Mouse (Mus musculus): ENCODE results near the gene Rfx4.

Gene Rfx4

GRCm38 (mm10) chr10:84910194-84910593 is 154.3 kb downstream of the Rfx4 start:
- no peak for DNase-seq (ENCODE audit: low read depth, low spot score)

DNA sequence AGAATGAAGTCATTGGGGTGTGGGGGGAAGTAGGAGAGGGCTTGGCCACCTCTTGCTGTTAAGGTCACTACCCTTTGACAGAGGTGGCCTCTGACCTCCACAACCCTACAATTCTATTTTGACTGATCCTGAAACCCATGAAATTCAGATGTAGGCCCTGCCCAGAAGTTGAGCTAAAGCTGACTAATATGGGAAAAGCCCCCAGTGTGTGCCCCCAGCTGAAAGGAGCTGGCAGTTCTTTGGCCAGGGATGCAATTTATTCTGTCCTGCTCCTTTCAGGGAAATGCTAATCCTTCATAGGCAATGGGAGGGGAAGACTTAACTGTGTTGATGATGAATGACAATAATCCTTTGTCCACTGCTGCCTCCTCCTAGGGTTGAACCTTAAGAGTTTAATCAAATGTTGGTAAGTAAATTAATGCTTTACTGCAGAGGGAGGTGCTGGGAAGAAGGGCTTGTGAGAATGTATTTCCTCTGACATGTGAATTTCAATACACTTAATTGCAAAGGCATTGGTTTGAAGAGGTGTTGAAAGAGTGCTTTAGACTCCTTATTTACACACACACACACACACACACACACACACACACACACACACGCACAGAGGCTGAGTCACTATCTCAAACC is 155.0 kb downstream of the Rfx4 start:
- DNase-seq (ENCODE audit: low read depth, low spot score) = no peak

GRCm38 (mm10) chr10:84913148-84913547 is 157.3 kb downstream of the Rfx4 start:
- no peak for DNase-seq (ENCODE audit: low read depth, low spot score)

DNA sequence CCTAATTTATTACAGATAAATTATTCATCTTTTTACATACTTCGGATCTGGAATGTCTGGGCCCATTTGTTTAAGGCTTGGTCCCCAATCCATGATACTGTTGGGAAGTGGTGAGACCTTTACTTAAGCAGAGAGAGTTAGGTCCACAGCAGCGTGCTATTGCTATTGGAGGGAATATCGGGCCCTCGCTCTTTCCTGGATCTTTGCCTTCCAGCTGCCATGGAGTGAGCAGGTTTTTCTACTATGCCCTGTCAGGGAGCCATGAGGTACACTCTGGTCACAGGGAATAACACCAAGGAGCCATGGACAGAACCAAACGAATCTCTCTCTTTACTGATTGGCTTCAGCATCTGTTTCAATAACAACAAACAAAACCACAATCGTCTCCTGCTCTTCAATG is 159.6 kb downstream of the Rfx4 start:
- no peak for DNase-seq (ENCODE audit: low read depth, low spot score)

DNA sequence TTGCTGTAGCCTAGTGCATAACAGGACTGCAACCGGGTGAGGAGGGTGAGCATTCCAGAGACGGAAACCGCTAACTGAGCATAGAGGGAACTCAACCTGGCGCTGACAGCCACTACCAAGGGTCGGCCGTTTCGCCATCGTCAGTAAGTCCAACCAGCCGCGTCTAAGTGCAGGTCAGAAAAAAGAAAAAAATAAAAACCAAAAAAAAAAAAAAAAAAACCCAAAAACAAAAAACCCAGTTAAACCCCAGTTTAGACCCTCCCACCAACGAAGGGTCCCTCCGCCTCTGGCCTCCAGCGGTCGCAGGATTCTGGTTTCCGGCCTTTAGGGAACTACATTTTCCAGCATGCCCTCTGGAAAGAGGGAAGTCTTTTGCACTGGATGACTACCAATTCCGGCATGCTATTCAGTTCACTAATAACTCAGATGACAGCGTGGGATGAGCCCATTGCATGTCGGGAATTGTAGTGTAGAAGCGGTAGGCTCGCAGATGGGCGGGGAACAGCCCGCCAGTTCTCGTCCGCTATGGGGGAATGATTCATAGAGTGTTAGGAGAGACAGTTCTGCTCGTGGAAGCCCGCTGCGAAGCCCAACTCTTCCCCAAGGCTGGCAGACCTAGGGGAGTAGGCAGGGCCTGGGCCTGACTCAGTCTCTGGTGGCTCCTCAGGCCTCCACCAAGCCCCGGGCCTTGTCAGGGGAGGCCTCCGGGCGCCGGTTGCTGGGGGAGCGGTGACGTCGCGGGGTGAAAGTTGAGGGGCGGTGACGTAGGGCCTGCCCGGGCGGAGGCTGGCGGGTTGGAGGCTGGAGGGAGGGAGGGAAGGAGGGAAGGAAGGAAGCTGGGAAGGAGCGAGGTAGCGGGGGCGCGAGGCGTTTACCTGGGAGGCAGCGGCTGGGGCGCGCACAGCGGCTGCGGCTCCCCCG is 161.2 kb downstream of the Rfx4 start, which contains the start of gene Ric8b:
Gene Ric8b, plus strand, starts transcription at position 807 of the 921 bp plus-strand sequence.
- DNase-seq (ENCODE audit: low read depth, low spot score) = peak; percentile 92

DNA sequence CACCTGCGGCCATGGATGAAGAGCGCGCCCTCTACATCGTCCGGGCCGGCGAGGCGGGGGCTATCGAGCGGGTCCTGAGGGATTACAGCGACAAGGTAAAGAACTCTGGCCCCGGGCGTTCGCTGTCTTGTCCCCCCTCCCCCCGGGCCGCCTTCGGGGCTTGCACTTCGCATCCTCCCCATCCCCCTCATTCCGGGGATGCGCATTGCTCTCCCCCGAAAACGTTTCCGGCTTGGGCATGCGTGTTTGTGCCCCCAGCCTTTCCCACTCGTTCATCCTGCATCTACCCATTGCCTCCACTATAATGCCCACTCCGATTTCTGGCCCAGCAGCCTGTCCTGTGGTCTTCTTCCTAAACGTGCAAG is 161.9 kb downstream of the Rfx4 start:
- DNase-seq (ENCODE audit: low read depth, low spot score) = no peak

DNA sequence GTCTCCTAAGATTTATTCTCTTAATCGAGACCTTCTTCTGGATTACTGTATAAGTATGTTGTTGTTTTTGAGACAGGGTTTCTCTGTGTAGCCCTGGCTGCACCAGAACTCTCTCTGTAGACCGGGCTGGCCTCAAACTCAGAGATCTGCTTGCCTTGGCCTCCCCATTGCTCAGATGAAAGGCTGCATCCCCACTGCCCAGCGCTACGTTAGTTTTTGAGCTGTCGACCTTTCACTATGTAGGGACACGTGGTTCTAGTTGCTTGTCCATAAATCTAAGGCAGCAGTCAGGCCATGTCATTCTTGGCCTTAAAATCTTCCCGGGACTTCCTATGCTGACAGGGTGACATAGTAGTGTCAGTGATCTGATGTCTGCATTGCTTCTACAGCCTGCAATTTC is 170.5 kb downstream of the Rfx4 start:
- DNase-seq (ENCODE audit: low read depth, low spot score) = no peak

GRCm38 (mm10) chr10:84926885-84927284 is 171.0 kb downstream of the Rfx4 start:
- no peak for DNase-seq (ENCODE audit: low read depth, low spot score)

- no peak for DNase-seq (ENCODE audit: low read depth, low spot score)
Observed at GRCm38 (mm10) chr10:84928465-84928864, 172.6 kb downstream of the Rfx4 start.

DNA sequence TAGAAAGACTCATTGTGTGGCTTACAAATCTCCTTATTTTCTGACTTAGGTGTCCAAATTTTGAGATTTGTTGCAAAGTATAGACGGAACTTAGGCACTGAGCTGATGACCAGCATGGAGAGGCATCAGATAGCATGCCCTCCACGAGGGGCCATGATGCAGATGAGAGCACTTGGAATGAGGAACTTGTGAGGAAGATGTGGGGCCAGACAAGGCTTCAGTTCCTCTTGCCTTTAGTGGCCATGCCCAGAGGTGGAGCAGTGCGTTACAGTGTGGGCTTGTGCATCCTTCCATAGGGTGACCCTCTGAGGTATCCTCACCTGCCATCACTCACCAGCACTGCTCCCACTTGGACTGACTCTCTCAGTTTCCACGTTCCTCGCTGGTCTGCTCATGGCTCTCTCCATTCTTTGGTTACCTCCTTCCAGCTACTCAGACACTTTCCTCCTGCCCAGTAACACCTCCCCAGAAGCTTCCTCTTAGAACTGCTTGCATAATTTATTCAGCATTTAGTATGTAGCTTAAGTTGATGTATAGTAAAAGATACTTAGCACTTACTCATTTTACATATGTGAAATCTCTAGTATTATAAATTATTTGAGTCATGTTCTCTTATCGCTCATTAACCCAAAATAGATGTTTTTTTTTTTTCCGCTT is 179.8 kb downstream of the Rfx4 start:
- DNase-seq (ENCODE audit: low read depth, low spot score) = no peak

DNA sequence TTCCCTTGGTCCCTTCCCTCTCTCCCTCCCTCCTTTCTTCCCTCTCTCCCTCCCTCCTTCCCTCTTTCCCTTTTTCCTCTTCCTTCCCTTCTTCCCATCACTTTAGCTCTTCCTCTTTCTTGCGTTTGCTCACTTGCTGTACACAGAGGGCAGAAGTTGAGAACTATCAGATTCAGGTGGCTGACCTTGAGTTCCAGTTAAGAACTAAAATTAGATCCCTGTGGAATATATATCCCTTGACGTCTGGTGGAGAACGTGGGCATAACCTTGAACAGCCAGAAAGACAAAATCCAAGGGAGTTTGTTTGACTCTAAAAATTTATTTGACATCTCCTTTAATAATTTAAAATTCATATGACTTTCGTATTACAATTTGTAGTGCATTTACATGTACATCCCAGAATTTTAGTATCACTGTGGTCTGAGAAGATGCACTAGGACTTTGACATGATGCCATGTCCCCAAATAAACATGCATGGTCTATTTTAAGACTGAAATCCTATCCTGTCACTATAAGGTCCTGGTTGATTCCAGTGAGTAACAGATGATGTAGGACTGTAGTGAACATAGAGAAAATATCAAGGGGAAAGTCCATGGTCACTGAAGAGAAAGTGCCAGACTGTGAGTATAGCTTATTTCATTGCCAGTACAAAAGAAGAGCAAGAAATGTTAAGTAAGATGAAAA is 181.1 kb downstream of the Rfx4 start:
- DNase-seq (ENCODE audit: low read depth, low spot score) = no peak

GRCm38 (mm10) chr10:84938094-84938820 is 182.4 kb downstream of the Rfx4 start:
- no peak for DNase-seq (ENCODE audit: low read depth, low spot score)

DNA sequence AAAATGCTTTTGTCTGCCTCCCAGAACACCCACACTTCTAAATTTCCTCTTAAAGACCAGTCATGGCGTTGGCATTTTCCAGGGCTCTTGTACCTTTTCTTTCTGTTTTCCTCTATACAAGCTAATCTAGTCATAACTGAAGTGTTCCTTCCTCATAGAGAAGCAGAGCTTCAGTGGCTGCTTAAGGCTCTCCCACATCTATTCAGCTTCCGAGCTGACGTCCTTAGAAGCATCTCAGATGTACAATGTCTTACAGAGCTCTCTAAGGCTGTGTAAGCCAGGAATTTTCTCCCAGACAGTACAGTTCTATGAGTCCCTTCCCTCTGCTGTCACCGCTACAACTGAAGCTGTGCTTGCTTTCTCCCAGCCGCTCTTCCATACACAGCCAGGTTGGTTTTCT is 183.0 kb downstream of the Rfx4 start:
- no peak for DNase-seq (ENCODE audit: low read depth, low spot score)

- DNase-seq (ENCODE audit: low read depth, low spot score) = no peak
Observed at GRCm38 (mm10) chr10:84940356-84940755, 184.5 kb downstream of the Rfx4 start.

DNA sequence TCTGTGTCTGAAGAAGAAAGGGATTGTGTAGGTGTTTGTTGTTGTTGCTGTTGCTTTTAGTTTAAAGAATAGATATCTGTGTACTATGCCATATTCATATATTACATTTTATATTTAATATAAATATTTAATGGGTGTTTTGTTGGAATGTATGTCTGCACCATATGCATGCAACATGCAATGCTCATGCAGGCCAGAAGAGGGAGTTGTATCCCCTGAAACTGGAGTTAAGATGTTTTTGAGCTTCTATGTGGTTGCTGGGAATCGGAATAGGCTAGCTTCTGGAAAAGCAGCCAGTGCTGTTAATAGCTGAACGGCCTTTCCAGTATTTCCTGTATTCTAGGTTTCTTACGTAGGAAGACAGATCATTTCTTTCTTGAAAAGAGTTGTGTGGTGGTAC is 189.8 kb downstream of the Rfx4 start:
- DNase-seq (ENCODE audit: low read depth, low spot score) = no peak

GRCm38 (mm10) chr10:84948970-84949683 is 193.3 kb downstream of the Rfx4 start:
- no peak for DNase-seq (ENCODE audit: low read depth, low spot score)

- DNase-seq (ENCODE audit: low read depth, low spot score) = no peak
Observed at GRCm38 (mm10) chr10:84949684-84950010, 193.8 kb downstream of the Rfx4 start.

- DNase-seq (ENCODE audit: low read depth, low spot score) = no peak
Observed at GRCm38 (mm10) chr10:84950384-84950783, 194.5 kb downstream of the Rfx4 start.

GRCm38 (mm10) chr10:84954236-84954635 is 198.4 kb downstream of the Rfx4 start:
- no peak for DNase-seq (ENCODE audit: low read depth, low spot score)

All from retina, postnatal 7 days (tissue).